Mouse (Mus musculus) intestine, embryonic 14.5 days (tissue): ENCODE measurements around the gene Pip5k1c. TPM values are rescaled to one million over a fixed set of nuclear protein-coding genes. Genes with fewer than 3 reads are reported as not detected.

Source experiments
- ATAC-seq: fragments of 200-750 bp; cut with Nextera tagmentation; replicated peaks from 2 replicates; pipeline ENCODE4 v1.8.0; 2017; ENCODE audit warnings: low read depth, moderate number of reproducible peaks, moderate TSS enrichment, moderate library complexity; ENCODE audit not compliant: low FRiP score, low TSS enrichment
- DNase-seq: peaks from one replicate; pipeline ENCODE4 v3.0.0-alpha.2; 2018; ENCODE audit warnings: low spot score
- H3K27ac ChIP-seq: fragments of 300-500 bp; sonication (generic); 2 replicates; pipeline ENCODE4 v1.5.1; 2014; ENCODE audit warnings: low read depth, mild to moderate bottlenecking, control low read depth
- H3K27me3 ChIP-seq: fragments of 300-500 bp; sonication (generic); replicated peaks from 2 replicates; pipeline ENCODE4 v1.6.1; 2014; ENCODE audit warnings: low read length, control low read depth; ENCODE audit not compliant: control insufficient read depth, insufficient read depth
- H3K36me3 ChIP-seq: fragments of 300-500 bp; sonication (generic); 2 replicates; pipeline ENCODE4 v1.6.1; 2014; ENCODE audit warnings: low read length, control low read depth; ENCODE audit not compliant: control insufficient read depth, insufficient read depth
- H3K4me1 ChIP-seq: fragments of 300-500 bp; sonication (generic); replicated peaks from 2 replicates; pipeline ENCODE4 v1.6.1; 2014; ENCODE audit warnings: low read length, control low read depth, mixed read lengths; ENCODE audit not compliant: control insufficient read depth, insufficient read depth
- H3K4me2 ChIP-seq: fragments of 300-500 bp; sonication (generic); 2 replicates; pipeline ENCODE4 v1.6.1; 2014; ENCODE audit warnings: low read length
- H3K4me3 ChIP-seq: fragments of 300-500 bp; sonication (generic); 2 replicates; pipeline ENCODE4 v1.5.1; 2014; ENCODE audit warnings: low read depth, low read length, control low read depth, mixed read lengths
- H3K9ac ChIP-seq: fragments of 300-500 bp; sonication (generic); 2 replicates; pipeline ENCODE4 v1.6.1; 2014; ENCODE audit warnings: mild to moderate bottlenecking, low read length
- H3K9me3 ChIP-seq: fragments of 300-500 bp; sonication (generic); 2 replicates; pipeline ENCODE4 v1.6.1; 2016; ENCODE audit warnings: low read length, control low read depth; ENCODE audit not compliant: control insufficient read depth
- WGBS: fragments of 180-500 bp; shearing (Covaris S2); extraction: QIAGEN DNeasy Blood & Tissue Kit; methylation state at CpG from one replicate; pipeline ENCODE4 v1.1.7; 2014; 5-methylcytosine and 5-hydroxymethylcytosine counted together
- polyA plus RNA-seq: library from polyadenylated mRNA; unstranded; fragments of >200 nt; fragmentation: Nextera tagmentation; extraction: Ambion mirVana; gene quantifications from 2 replicates; pipeline ENCODE4 v1.2.1, GENCODE M21; 2014

The Pip5k1c gene
- polyA plus RNA-seq, 1 experiment from 2014 or later, result 57.3 TPM

DNA sequence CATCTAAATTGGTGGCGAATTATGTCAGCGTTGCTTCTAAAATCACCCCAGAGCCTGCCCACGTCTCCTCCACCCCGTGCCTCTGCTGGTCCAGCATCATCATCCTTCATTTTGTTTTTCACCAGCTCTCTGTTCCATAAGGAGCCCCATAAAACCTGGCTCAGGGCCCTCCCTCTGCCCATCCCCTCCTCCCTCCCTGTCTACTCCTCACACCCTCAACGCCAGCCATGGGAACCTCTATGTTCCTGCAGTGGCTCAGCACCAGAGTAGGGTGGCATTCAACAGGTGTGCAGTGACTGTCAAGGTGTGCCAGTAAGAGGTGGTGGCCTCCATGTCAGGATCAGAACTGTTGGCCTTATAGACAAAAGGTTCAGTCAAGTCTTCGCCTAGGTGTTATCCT, 2.4 kb downstream of the Pip5k1c start:
- Histone ChIP-seq H3K4me3 (no peak overlapping the region), H3K9me3 (no peaks in the 10 kb centered on the region), H3K27me3 (peaks cover 13% of the 10 kb centered on the region; the same call in 1 of the 2 replicates), H3K4me1 (peaks cover 42% of the 10 kb centered on the region), H3K36me3 (no peaks in the 10 kb centered on the region), H3K27ac (no peak overlapping the region), H3K9ac (no peak overlapping the region), H3K4me2 (no peak overlapping the region)
- 88% methylated on average over 6 of the region's 6 CpGs for WGBS
- ATAC-seq (no peak), DNase-seq (no peak)

DNA sequence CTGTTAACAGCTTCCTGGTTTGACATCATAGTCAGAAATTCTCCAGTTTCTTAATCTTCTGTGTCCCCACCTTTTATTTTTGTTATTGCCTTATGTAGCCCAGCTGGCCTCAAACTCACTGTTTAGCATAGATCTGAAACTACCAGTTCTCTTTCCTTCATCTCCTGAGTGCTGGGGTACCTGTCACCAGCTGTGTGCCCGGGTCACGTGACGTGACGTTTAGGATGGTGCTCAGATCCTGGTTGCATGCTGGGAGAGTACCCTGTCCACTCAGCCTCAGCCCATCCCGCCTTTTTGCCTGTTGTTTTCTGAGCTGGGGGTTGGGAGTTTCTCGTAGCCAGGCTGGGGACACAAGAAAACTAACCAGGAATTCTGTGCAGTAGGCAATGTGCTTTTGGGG, 4.5 kb downstream of the Pip5k1c start:
- Histone ChIP-seq H3K27ac (peak overlapping the region; percentile 51; the same call in 1 of the 2 replicates), H3K36me3 (no peaks in the 10 kb centered on the region), H3K4me1 (peaks cover 36% of the 10 kb centered on the region), H3K4me3 (no peak overlapping the region), H3K4me2 (no peak overlapping the region), H3K9me3 (no peaks in the 10 kb centered on the region), H3K9ac (no peak overlapping the region), H3K27me3 (no peaks in the 10 kb centered on the region)
- DNase-seq (no peak), ATAC-seq (no peak)
- 74% methylated on average over 6 of the region's 6 CpGs for WGBS

DNA sequence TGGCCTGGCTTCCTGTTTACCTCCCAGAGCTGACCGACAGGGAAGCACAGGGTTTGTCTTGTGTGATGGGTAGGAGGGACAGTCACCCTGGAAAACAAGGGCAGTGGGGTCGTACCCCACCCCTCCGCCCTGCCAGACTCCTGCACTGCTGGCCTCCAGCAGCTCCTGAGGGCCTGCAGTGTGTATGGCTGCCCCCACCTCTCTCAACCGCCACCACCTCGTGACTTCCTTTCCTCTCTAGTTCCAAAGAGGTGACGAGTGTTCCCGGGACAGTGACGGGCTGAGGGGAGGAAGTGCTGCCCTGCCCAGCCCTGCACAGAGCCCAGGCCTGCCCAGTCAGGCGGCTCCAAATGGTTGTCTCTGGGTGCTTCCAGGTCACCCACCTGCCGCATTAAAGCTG, 5.1 kb downstream of the Pip5k1c start:
- peaks cover 41% of the 10 kb centered on the region for H3K4me1 ChIP-seq

DNA sequence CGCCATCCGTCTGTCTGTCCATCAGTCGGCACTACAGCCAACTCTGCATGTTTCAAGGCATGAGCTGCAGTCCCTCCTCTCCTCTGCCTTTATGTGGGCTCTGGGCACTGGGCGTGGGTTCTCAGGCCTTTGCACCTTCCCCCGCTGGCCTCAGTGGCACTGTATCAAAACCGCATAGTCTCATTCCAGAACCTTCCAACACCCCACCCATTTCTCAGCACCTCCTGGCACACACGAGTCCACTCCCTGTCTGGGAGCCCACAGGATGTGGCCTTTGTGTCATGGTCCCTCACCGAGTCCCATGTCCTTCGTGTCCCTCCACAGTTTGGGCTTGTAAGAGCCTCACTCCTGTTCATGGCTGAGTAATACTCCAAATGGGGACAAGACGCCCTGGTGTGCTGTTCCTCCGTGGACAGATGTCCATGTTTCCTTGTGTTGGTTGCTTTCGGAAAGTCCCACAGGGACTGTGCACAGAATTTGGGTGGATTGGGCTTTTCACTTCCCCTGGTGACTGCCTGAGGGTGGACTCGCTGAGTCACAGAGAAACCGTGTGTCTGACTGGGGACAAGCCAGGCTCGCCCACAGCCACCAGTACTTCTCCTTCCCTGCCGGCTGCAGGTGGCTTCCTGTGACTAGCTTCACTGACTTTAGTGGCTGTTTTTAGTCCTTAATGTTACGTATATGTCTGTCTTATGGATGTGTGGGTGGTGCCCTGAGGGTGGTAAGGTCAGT, 5.8 kb downstream of the Pip5k1c start:
- peaks cover 48% of the 10 kb centered on the region for H3K4me1 ChIP-seq
- no peak for ATAC-seq
- 91% methylated on average over 17 of the region's 17 CpGs for WGBS
- no peak overlapping the region; the same call in 1 of the 2 replicates for H3K27ac ChIP-seq
- no peak overlapping the region for H3K4me2 ChIP-seq
- H3K36me3 ChIP-seq, result no peaks in the 10 kb centered on the region
- no peaks in the 10 kb centered on the region for H3K27me3 ChIP-seq
- H3K9me3 ChIP-seq, result no peaks in the 10 kb centered on the region
- DNase-seq, result no peak
- H3K4me3 ChIP-seq, result no peak overlapping the region
- H3K9ac ChIP-seq, result no peak overlapping the region

More for the DNA sequence above, 5.1 kb downstream of the Pip5k1c start:
- no peak overlapping the region for H3K4me2 ChIP-seq
- no peaks in the 10 kb centered on the region for H3K9me3 ChIP-seq
- H3K4me3 ChIP-seq, result no peak overlapping the region
- H3K9ac ChIP-seq, result no peak overlapping the region
- ATAC-seq (no peak), DNase-seq (no peak)
- H3K36me3 ChIP-seq, result no peaks in the 10 kb centered on the region
- H3K27ac ChIP-seq, result peak overlapping the region; percentile 51; the same call in 1 of the 2 replicates
- H3K27me3 ChIP-seq, result no peaks in the 10 kb centered on the region
- WGBS, result 33% methylated on average over 10 of the region's 10 CpGs

DNA sequence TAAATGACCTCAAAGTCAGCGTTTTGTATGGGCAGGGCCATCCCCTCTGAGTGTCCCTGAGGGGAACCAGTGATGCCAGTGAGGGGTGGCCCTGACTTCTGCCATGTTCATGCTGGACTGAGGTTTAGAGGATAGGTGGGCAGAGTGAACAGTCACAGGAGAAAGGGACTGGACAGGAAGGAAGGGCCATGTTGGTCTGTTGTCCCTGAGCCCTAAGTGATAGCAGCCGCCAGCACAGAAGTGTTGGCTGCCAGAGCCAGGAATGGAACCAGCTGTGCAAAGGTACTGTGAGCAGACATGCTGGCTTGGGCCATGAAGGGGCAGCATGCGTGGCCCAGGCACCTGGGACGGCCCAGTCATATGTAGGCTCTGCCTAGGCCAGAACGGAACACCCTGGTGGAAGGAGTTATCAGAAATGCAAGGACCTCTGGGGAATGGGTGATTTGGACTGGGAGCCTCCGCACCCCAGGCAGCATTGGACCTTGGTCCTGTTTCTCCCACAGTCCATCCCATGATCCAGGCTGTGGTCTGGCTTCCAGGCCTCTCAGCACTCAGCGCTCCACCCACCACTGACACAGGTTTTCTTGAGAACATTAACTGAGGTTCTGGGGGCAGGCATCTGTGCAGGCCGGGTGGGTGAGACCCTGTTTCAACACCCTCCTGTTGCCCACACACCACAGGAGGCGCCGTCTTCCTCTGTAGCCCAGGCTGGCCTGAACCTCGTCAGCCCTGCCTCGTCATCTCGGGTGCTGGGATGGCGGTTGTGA, 7.0 kb downstream of the Pip5k1c start:
- no peak overlapping the region for H3K4me3 ChIP-seq
- H3K4me1 ChIP-seq, result peaks cover 41% of the 10 kb centered on the region
- DNase-seq (no peak), ATAC-seq (no peak)
- H3K4me2 ChIP-seq, result no peak overlapping the region
- WGBS, result 84% methylated on average over 14 of the region's 14 CpGs
- H3K27me3 ChIP-seq, result no peaks in the 10 kb centered on the region
- H3K9ac ChIP-seq, result no peak overlapping the region
- no peaks in the 10 kb centered on the region for H3K36me3 ChIP-seq
- H3K9me3 ChIP-seq, result no peaks in the 10 kb centered on the region
- H3K27ac ChIP-seq, result no peak overlapping the region

DNA sequence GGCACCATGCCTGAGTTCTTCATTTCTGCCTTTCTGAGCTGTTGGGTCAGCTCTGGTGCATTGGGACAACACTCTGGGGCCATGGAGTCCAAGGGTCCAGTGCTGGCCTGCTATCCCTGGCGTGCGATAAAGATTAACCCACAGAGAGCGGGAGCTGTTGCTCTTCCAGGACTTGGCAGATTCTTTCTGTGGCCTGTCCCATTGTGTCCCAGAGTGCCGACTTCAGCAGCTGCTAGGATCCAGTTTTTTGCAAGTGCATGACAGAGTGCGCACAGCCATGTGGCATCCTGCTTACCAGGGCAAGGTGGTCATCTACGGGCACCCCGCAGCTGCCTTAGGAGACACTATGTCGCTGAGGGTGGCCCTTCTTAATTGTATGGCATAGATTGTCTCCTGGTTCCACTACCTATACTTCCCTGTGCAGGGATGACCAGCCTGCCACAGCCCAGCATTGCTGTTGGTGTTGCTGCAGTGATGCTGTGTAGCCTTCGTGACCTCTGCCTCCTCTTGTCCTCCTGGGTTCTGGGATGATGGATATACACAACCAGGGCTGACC, 7.7 kb downstream of the Pip5k1c start:
- no peaks in the 10 kb centered on the region for H3K36me3 ChIP-seq
- DNase-seq, result no peak
- no peaks in the 10 kb centered on the region for H3K27me3 ChIP-seq
- no peak for ATAC-seq
- no peak overlapping the region for H3K9ac ChIP-seq
- 74% methylated on average over 9 of the region's 9 CpGs for WGBS
- H3K4me2 ChIP-seq, result no peak overlapping the region
- no peaks in the 10 kb centered on the region for H3K9me3 ChIP-seq
- 0 out of 2 replicates have a peak overlapping the region, but pooled peaks have one; percentile 27 for H3K27ac ChIP-seq
- H3K4me1 ChIP-seq, result peaks cover 35% of the 10 kb centered on the region
- H3K4me3 ChIP-seq, result no peak overlapping the region

DNA sequence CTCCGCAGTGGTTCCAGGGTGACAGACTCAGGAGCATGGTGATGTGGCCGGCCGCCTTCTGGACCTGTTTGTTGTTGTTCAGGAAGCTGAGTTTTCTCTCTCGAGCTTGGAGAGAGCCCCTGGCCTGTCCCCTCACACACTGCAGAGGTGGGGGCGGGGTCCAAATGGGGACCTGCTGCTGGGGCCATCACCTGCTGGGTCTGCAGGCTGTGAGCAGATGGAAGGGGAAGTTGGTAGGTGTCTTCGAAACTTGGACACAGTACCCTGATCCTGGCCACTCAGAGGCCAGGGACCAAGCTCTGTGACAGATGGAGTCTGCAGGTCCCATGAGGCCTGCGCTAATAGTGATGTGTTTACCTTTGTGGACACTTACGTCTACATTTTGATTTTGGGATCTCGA, 8.6 kb downstream of the Pip5k1c start:
- WGBS, result 74% methylated on average over 9 of the region's 9 CpGs
- peaks cover 8% of the 10 kb centered on the region for H3K36me3 ChIP-seq
- DNase-seq (no peak), ATAC-seq (no peak)
- no peak overlapping the region for H3K9ac ChIP-seq
- H3K9me3 ChIP-seq, result no peaks in the 10 kb centered on the region
- no peaks in the 10 kb centered on the region for H3K27me3 ChIP-seq
- peaks cover 35% of the 10 kb centered on the region for H3K4me1 ChIP-seq
- no peak overlapping the region for H3K4me2 ChIP-seq
- H3K27ac ChIP-seq, result no peak overlapping the region
- no peak overlapping the region for H3K4me3 ChIP-seq

DNA sequence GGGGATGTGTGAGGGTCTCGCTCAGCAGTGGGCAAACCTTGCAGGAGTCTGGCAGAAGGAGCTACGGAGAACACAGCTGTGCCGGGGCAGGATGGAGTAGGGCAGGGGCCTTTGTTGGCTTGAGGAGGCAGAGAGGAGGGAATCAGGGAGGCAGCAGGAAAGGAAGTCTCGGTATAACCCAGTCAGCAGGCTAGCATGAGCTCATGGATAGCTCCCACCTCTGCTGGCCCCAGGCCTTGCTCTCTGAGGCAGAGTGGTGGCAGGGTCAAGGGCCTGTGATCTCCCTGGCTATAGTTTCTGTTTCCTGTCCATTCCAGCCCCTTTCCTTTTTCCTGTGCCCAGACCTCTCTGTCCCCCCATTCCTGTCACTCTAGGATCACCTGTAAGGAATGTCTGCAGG, 9.5 kb downstream of the Pip5k1c start:
- ATAC-seq, result no peak
- DNase-seq, result no peak
- peaks cover 18% of the 10 kb centered on the region for H3K36me3 ChIP-seq
- H3K9ac ChIP-seq, result no peak overlapping the region
- H3K4me3 ChIP-seq, result no peak overlapping the region
- no peaks in the 10 kb centered on the region for H3K27me3 ChIP-seq
- WGBS, result 64% methylated on average over 4 of the region's 4 CpGs
- H3K9me3 ChIP-seq, result no peaks in the 10 kb centered on the region
- H3K4me2 ChIP-seq, result no peak overlapping the region
- peaks cover 35% of the 10 kb centered on the region for H3K4me1 ChIP-seq
- no peak overlapping the region for H3K27ac ChIP-seq
